Mouse (Mus musculus): ENCODE results near the gene Cttnbp2nl. TPM values are rescaled to one million over a fixed set of nuclear protein-coding genes. Genes with fewer than 3 reads are reported as not detected.

The Cttnbp2nl gene
- polyA plus RNA-seq, 3 experiments from 2014 or later = 0.29 TPM; not detected in 2

- ATAC-seq = peak; percentile 77
These were observed 89.3 kb downstream of the Cttnbp2nl start for GRCm38 (mm10) chr3:104963331-104964276.

GRCm38 (mm10) chr3:104962866-104963265, 90.1 kb downstream of the Cttnbp2nl start:
- ATAC-seq = no peak

- no peak for ATAC-seq
These were observed 90.8 kb downstream of the Cttnbp2nl start for GRCm38 (mm10) chr3:104962141-104962611.

- ATAC-seq = no peak
These were observed 91.6 kb downstream of the Cttnbp2nl start, which contains the start of gene Wnt2b for GRCm38 (mm10) chr3:104961066-104962059. Gene Wnt2b, minus strand, starts transcription at chr3:104961921.

- ATAC-seq = no peak
These were observed 92.6 kb downstream of the Cttnbp2nl start for GRCm38 (mm10) chr3:104960026-104961000.

DNA sequence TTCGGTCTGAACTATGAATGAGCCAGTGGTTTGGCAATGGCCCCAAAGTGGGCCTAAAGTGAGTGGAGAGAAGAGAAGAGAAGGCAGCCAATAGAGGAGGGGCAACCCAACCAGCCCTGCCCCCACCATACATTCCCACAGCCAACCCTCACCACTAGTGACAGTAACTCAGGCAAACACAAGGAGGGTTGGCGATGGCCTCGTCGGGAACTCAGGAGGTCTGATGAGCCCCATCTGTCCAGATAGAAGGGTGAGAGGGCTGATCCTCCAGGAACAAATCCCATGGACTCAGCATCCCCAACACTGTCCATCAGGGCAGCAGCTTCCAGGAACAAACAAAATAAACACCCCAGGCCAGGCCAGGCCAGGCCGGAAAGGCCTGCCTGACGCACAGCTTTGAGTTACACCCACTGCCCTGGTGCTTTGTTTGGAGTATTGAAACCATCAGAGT, 96.8 kb downstream of the Cttnbp2nl start:
- no peak for ATAC-seq

- ATAC-seq = no peak
These were observed 98.4 kb downstream of the Cttnbp2nl start for GRCm38 (mm10) chr3:104954551-104954950.

- ATAC-seq = no peak
These were observed 98.8 kb downstream of the Cttnbp2nl start for GRCm38 (mm10) chr3:104954137-104954536.

- no peak for ATAC-seq
These were observed 99.9 kb downstream of the Cttnbp2nl start for GRCm38 (mm10) chr3:104952891-104953670.

Other genes with a start within 250 kb of the Cttnbp2nl start
- 10 to 100 TPM; 24.0 to 29.1 (median 26.9) TPM for gene Mov10, start 234.6 kb downstream of the Cttnbp2nl start, polyA plus RNA-seq (2017; shearing (Covaris generic))
- gene St7l, start 189.1 kb downstream of the Cttnbp2nl start, polyA plus RNA-seq (2017; shearing (Covaris generic)) = 10 to 100 TPM; 27.4 to 30.8 (median 30.8) TPM
- 100 to 1,000 TPM; 260 to 774 (median 501) TPM for gene Capza1, start 188.6 kb downstream of the Cttnbp2nl start, polyA plus RNA-seq (2017; shearing (Covaris generic))
- under 1 TPM; 0.25 to 0.56 (median 0.55) TPM for gene Wnt2b, start 91.2 kb downstream of the Cttnbp2nl start, polyA plus RNA-seq (2017; shearing (Covaris generic))
- not detected for gene 4930564D02Rik, start 13.7 kb upstream of the Cttnbp2nl start, polyA plus RNA-seq (2017; shearing (Covaris generic))